Mouse (Mus musculus) MEL (cell line): ENCODE measurements at regions not wholly inside any gene's neighbourhood (a gene's known extent, or its start where the extent isn't known, plus 50 kb on each side); places are given as distances from the start of the nearest gene placed in this dataset.
A peak's percentile ranks its signal among the peaks of the same experiment; 100 is the strongest.

Experiments used
- DNase-seq: peaks from one replicate; pipeline ENCODE4 v3.0.0; 2011; ENCODE audit warnings: low read depth, low spot score
- H3K27ac ChIP-seq: 2 replicates; pipeline ENCODE4 v1.5.1; 2012; ENCODE audit warnings: low read depth, mild to moderate bottlenecking, control low read depth, low read length, moderate library complexity; ENCODE audit not compliant: control insufficient read depth
- H3K27me3 ChIP-seq, 2 experiments: fragments of 150-350 bp in 1 of 2; sonication (generic) in 1 of 2; 2 replicates each; pipeline ENCODE4 v1.6.1; 2012; ENCODE audit warnings: low read length in 2 of 2, mild to moderate bottlenecking in 2 of 2, improper control_type of control experiment in 1 of 2, moderate library complexity in 1 of 2; ENCODE audit not compliant: insufficient read depth in 2 of 2, control insufficient read depth in 1 of 2
- H3K36me3 ChIP-seq, 2 experiments: 2 replicates each; pipeline ENCODE4 v1.6.1; 2012 to 2014; ENCODE audit warnings: low read length in 2 of 2, improper control_type of control experiment in 1 of 2, inconsistent platforms in 1 of 2, mild to moderate bottlenecking in 1 of 2; ENCODE audit not compliant: insufficient read depth in 2 of 2, control insufficient read depth in 1 of 2
- H3K4me1 ChIP-seq, 2 experiments: fragments of 150-350 bp in 1 of 2; sonication (generic) in 1 of 2; 2 replicates each; pipeline ENCODE4 v1.6.1; 2012; ENCODE audit warnings: low read length in 2 of 2, improper control_type of control experiment in 1 of 2, mild to moderate bottlenecking in 1 of 2; ENCODE audit not compliant: insufficient read depth in 2 of 2, control insufficient read depth in 1 of 2
- H3K4me3 ChIP-seq, 2 experiments: fragments of 150-350 bp in 1 of 2; sonication (generic) in 1 of 2; 2 replicates each; pipeline ENCODE4 v1.5.1; 2012; ENCODE audit warnings: low read depth in 2 of 2, low read length in 2 of 2, mild to moderate bottlenecking in 2 of 2, moderate library complexity in 2 of 2, control low read depth in 1 of 2, improper control_type of control experiment in 1 of 2; ENCODE audit not compliant: control insufficient read depth in 1 of 2, insufficient read depth in 1 of 2
- H3K79me2 ChIP-seq: 2 replicates; pipeline ENCODE4 v1.6.1; 2012; ENCODE audit warnings: mild to moderate bottlenecking, low read length, moderate library complexity; ENCODE audit not compliant: control insufficient read depth, poor library complexity, insufficient read depth
- H3K9ac ChIP-seq: 2 replicates; pipeline ENCODE4 v1.6.1; 2012; ENCODE audit warnings: low read depth, mild to moderate bottlenecking, control low read depth, low read length, moderate library complexity; ENCODE audit not compliant: control insufficient read depth, poor library complexity, severe bottlenecking
- H3K9me3 ChIP-seq: fragments of 150-350 bp; sonication (generic); replicated peaks from 2 replicates; pipeline ENCODE4 v1.6.1; 2012; ENCODE audit warnings: mild to moderate bottlenecking, low read length, improper control_type of control experiment, moderate library complexity; ENCODE audit not compliant: insufficient read depth
- BHLHE40 ChIP-seq: IDR thresholded peaks from 2 replicates; pipeline ENCODE4 v1.6.1; 2012; ENCODE audit warnings: low read depth, mild to moderate bottlenecking, inconsistent platforms, low read length, improper control_type of control experiment, borderline replicate concordance
- CHD1 ChIP-seq: IDR thresholded peaks from 2 replicates; pipeline ENCODE4 v1.6.1; 2012; ENCODE audit warnings: low read depth, mild to moderate bottlenecking, inconsistent platforms, low read length, improper control_type of control experiment
- CTCF ChIP-seq, 3 experiments: IDR thresholded peaks in 2 of 3; conservative IDR thresholded peaks in 1 of 3; 2 replicates each; pipeline ENCODE4 v1.5.1; 2011 to 2012; ENCODE audit warnings: low read length in 3 of 3, low read depth in 2 of 3, mild to moderate bottlenecking in 2 of 3, improper control_type of control experiment in 1 of 3, inconsistent platforms in 1 of 3, mixed read lengths in 1 of 3, moderate library complexity in 1 of 3; ENCODE audit not compliant: control insufficient read depth in 1 of 3, insufficient read depth in 1 of 3, poor library complexity in 1 of 3, severe bottlenecking in 1 of 3
- ELF1 ChIP-seq: IDR thresholded peaks from 2 replicates; pipeline ENCODE4 v1.6.1; 2014; ENCODE audit warnings: low read depth, mild to moderate bottlenecking, inconsistent platforms, low read length, improper control_type of control experiment, moderate library complexity
- GABPA ChIP-seq: IDR thresholded peaks from 2 replicates; pipeline ENCODE4 v1.6.1; 2012; ENCODE audit warnings: low read depth, mild to moderate bottlenecking, inconsistent platforms, low read length, improper control_type of control experiment, moderate library complexity
- GATA1 ChIP-seq: IDR thresholded peaks from 2 replicates; pipeline ENCODE4 v1.6.1; 2011; ENCODE audit warnings: low read depth, low read length, improper control_type of control experiment
- MAFK ChIP-seq: IDR thresholded peaks from 2 replicates; pipeline ENCODE4 v1.6.1; 2011; ENCODE audit warnings: low read depth, mild to moderate bottlenecking, low read length, improper control_type of control experiment, borderline replicate concordance
- MAX ChIP-seq: IDR thresholded peaks from 2 replicates; pipeline ENCODE4 v1.6.1; 2011; ENCODE audit warnings: low read length, improper control_type of control experiment
- MAZ ChIP-seq: IDR thresholded peaks from 2 replicates; pipeline ENCODE4 v1.6.1; 2012; ENCODE audit warnings: low read depth, mild to moderate bottlenecking, inconsistent platforms, low read length, improper control_type of control experiment
- MEF2A ChIP-seq: IDR thresholded peaks from 2 replicates; pipeline ENCODE4 v1.6.1; 2014; ENCODE audit warnings: low read depth, mild to moderate bottlenecking, inconsistent platforms, low read length, improper control_type of control experiment; ENCODE audit not compliant: poor library complexity, insufficient replicate concordance, severe bottlenecking; ENCODE audit errors: extremely low read depth
- MXI1 ChIP-seq: IDR thresholded peaks from 2 replicates; pipeline ENCODE4 v1.6.1; 2011; ENCODE audit warnings: mild to moderate bottlenecking, low read depth, low read length, improper control_type of control experiment
- MYB ChIP-seq: IDR thresholded peaks from 2 replicates; pipeline ENCODE4 v1.6.1; 2011; ENCODE audit warnings: mild to moderate bottlenecking, low read depth, low read length, improper control_type of control experiment
- NELFE ChIP-seq: IDR thresholded peaks from 2 replicates; pipeline ENCODE4 v1.6.1; 2011; ENCODE audit warnings: low read depth, low read length, improper control_type of control experiment
- NRF1 ChIP-seq: IDR thresholded peaks from 2 replicates; pipeline ENCODE4 v1.6.1; 2014; ENCODE audit warnings: low read depth, mild to moderate bottlenecking, inconsistent platforms, low read length, improper control_type of control experiment, moderate library complexity; ENCODE audit not compliant: poor library complexity, insufficient read depth, severe bottlenecking
- POLR2AphosphoS2 ChIP-seq: IDR thresholded peaks from 2 replicates; pipeline ENCODE4 v1.6.1; 2011; ENCODE audit warnings: low read length, improper control_type of control experiment
- RAD21 ChIP-seq: IDR thresholded peaks from 2 replicates; pipeline ENCODE4 v1.6.1; 2011; ENCODE audit warnings: mild to moderate bottlenecking, low read depth, low read length, improper control_type of control experiment
- SIN3A ChIP-seq: IDR thresholded peaks from 2 replicates; pipeline ENCODE4 v1.6.1; 2012; ENCODE audit warnings: low read length, improper control_type of control experiment, inconsistent platforms
- SMC3 ChIP-seq: IDR thresholded peaks from 2 replicates; pipeline ENCODE4 v1.6.1; 2011; ENCODE audit warnings: low read depth, low read length, improper control_type of control experiment
- TAL1 ChIP-seq: IDR thresholded peaks from 2 replicates; pipeline ENCODE4 v1.6.1; 2012; ENCODE audit warnings: mild to moderate bottlenecking, inconsistent platforms, low read length, moderate library complexity, mixed read lengths
- TBP ChIP-seq: IDR thresholded peaks from 2 replicates; pipeline ENCODE4 v1.8.0; 2011; ENCODE audit warnings: low read depth, low read length, improper control_type of control experiment
- UBTF ChIP-seq: IDR thresholded peaks from 2 replicates; pipeline ENCODE4 v1.6.1; 2012; ENCODE audit warnings: low read depth, mild to moderate bottlenecking, inconsistent platforms, low read length, improper control_type of control experiment, moderate library complexity, borderline replicate concordance; ENCODE audit not compliant: insufficient read depth
- USF2 ChIP-seq, 2 experiments: IDR thresholded peaks; 2 replicates each; pipeline ENCODE4 v1.6.1; 2011 to 2012; ENCODE audit warnings: improper control_type of control experiment in 2 of 2, low read length in 2 of 2, borderline replicate concordance in 1 of 2, inconsistent platforms in 1 of 2, low read depth in 1 of 2, mild to moderate bottlenecking in 1 of 2; ENCODE audit not compliant: insufficient read depth in 1 of 2
- ZC3H11A ChIP-seq: IDR thresholded peaks from 2 replicates; pipeline ENCODE4 v1.6.1; 2012; ENCODE audit warnings: low read depth, mild to moderate bottlenecking, inconsistent platforms, low read length, improper control_type of control experiment
- ZKSCAN1 ChIP-seq: IDR thresholded peaks from 2 replicates; pipeline ENCODE4 v1.6.1; 2012; ENCODE audit warnings: low read depth, mild to moderate bottlenecking, inconsistent platforms, low read length, improper control_type of control experiment, moderate library complexity
- ZNF384 ChIP-seq: IDR thresholded peaks from 2 replicates; pipeline ENCODE4 v1.6.1; 2012; ENCODE audit warnings: low read depth, mild to moderate bottlenecking, inconsistent platforms, low read length, improper control_type of control experiment

- TF ChIP-seq POLR2AphosphoS2: no peak
- TF ChIP-seq ZKSCAN1: peak; percentile 46; the same call in 1 of the 2 replicates
- TF ChIP-seq MYB: no peak
- TF ChIP-seq GABPA: no peak
- TF ChIP-seq UBTF: no peak
- TF ChIP-seq NELFE: no peak
- no peak for TF ChIP-seq MAX
- no peak for TF ChIP-seq TBP
- no peak for TF ChIP-seq MXI1
- TF ChIP-seq MAFK: no peak
- no peak for TF ChIP-seq ELF1
- TF ChIP-seq CHD1: no peak
- TF ChIP-seq GATA1: no peak
- TF ChIP-seq BHLHE40: no peak
- TF ChIP-seq CTCF (IDR thresholded peaks at IDR 0.05 in 2 of 3, conservative IDR thresholded peaks at IDR 0.05 in 1 of 3; ENCODE audit: control insufficient read depth in 1 of 3, insufficient read depth in 1 of 3, low read depth in 2 of 3, low read length in 3 of 3, poor library complexity in 1 of 3, severe bottlenecking in 1 of 3): peak; percentile 75 to 91 (median 86)
- TF ChIP-seq MAZ: no peak
Measured at GRCm38 (mm10) chr15:37114119-37114518, 106.5 kb upstream of the Zfp706 start (continued).

DNA sequence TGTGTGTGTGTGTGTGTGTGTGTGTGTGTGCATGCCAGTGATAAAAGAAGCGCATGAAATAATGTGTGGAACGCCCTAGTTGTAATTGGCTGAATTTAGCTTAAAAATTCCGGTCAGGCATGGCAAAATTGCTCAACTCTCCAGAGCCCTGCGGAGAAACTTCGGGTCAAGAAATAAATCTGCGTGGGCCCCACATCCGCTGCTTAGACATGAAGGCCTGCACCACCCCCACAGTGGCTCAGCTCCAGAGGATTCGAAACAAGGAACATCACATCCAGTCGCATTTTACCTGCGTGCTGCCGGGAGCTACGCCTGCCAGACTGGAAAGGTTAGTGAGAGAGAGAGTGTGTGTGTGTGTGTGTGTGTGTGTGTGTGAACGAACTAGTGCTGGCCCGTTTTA is 102.9 kb upstream of the Zfp706 start:
- H3K27ac ChIP-seq: no peak overlapping the region
- H3K36me3 ChIP-seq: no peaks in the 10 kb centered on the region; a peak in 1 of 4 replicates
- no peak overlapping the region for H3K4me3 ChIP-seq
- H3K4me1 ChIP-seq: no peaks in the 10 kb centered on the region
- peaks cover 0 to 4% of the 10 kb centered on the region in 2 experiments; a peak in 1 of 4 replicates for H3K27me3 ChIP-seq
- no peak for TF ChIP-seq BHLHE40
- DNase-seq: no peak
- H3K79me2 ChIP-seq: no peaks in the 10 kb centered on the region
- H3K9ac ChIP-seq: no peak overlapping the region
- H3K9me3 ChIP-seq: no peaks in the 10 kb centered on the region

DNA sequence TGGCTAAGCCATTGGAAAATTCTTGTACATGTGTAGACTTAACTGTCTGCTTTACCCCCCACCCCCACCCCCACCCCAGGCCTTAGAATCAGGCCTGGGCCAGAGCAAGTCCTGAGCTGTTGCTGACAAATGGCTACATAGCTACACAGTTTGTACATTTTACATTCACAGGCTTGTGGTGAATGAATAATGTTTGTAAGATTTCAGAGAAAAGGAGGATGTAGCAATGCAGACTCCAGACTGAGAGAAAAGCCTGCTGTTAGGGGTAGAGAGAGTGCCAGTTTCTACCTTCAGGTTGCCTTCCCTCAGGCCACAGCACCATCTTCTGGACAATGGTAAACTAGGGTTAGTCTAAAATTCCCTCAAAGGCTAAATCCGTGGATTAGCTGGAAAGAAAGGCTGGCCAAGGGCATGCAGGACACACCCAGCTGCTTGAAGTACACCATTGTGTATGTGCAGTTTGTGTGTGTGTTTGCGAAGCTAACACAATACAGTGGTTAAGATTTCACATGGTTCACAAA is 94.5 kb upstream of the Zfp706 start:
- H3K4me3 ChIP-seq: no peak overlapping the region
- no peaks in the 10 kb centered on the region for H3K79me2 ChIP-seq
- DNase-seq: peak; percentile 49
- no peak overlapping the region for H3K9ac ChIP-seq
- 0 out of 4 replicates have a peak, but pooled peaks cover 0 to 1% of the 10 kb centered on the region in 2 experiments for H3K27me3 ChIP-seq
- H3K27ac ChIP-seq: no peak overlapping the region
- no peaks in the 10 kb centered on the region for H3K9me3 ChIP-seq
- TF ChIP-seq TAL1: no peak
- TF ChIP-seq RAD21: peak; percentile 85
- peak; percentile 38 to 76 (median 42); a peak in 5 of 6 replicates for TF ChIP-seq CTCF (IDR thresholded peaks at IDR 0.05 in 2 of 3, conservative IDR thresholded peaks at IDR 0.05 in 1 of 3; ENCODE audit: control insufficient read depth in 1 of 3, insufficient read depth in 1 of 3, low read depth in 2 of 3, low read length in 3 of 3, poor library complexity in 1 of 3, severe bottlenecking in 1 of 3)
- no peak for TF ChIP-seq MEF2A
- TF ChIP-seq ELF1: 0 out of 2 replicates have a peak, but pooled peaks have one; percentile 30
- TF ChIP-seq MYB: no peak
- TF ChIP-seq NRF1: no peak
- TF ChIP-seq GABPA: no peak
- peak; percentile 70 for TF ChIP-seq SMC3
- no peak for TF ChIP-seq MAFK
- TF ChIP-seq USF2 (IDR thresholded peaks at IDR 0.05; ENCODE audit: borderline replicate concordance in 1 of 2, insufficient read depth in 1 of 2, low read depth in 1 of 2, low read length in 2 of 2): no peak
- peak; percentile 75 for TF ChIP-seq ZC3H11A
- TF ChIP-seq NELFE: no peak
- 0 out of 2 replicates have a peak, but pooled peaks have one; percentile 29 for TF ChIP-seq ZNF384
- peak; percentile 35; the same call in 1 of the 2 replicates for TF ChIP-seq SIN3A
- peaks cover 15 to 16% of the 10 kb centered on the region in 2 experiments; a peak in 3 of 4 replicates for H3K4me1 ChIP-seq
- H3K36me3 ChIP-seq: peaks cover 0 to 15% of the 10 kb centered on the region in 2 experiments; a peak in 2 of 4 replicates
